Mouse (Mus musculus) megakaryocyte, embryonic 14.5 days (primary cell): ENCODE results near the gene Cadm1.

Source experiments
- FLI1 ChIP-seq: IDR thresholded peaks from 2 replicates; pipeline ENCODE4 v1.6.1; 2012; ENCODE audit warnings: low read length, inconsistent platforms, mixed read lengths
- GATA1 ChIP-seq: IDR thresholded peaks from 3 replicates; pipeline ENCODE4 v1.6.1; 2012; ENCODE audit warnings: mixed read lengths, low read length, inconsistent platforms, borderline replicate concordance

- no peak for TF ChIP-seq GATA1
- TF ChIP-seq FLI1: no peak
These were observed 364.1 kb downstream of the Cadm1 start for GRCm38 (mm10) chr9:47894096-47894495.
